22 mouse cellular contexts compared by ENCODE assay signal in the genomic region with DNA sequence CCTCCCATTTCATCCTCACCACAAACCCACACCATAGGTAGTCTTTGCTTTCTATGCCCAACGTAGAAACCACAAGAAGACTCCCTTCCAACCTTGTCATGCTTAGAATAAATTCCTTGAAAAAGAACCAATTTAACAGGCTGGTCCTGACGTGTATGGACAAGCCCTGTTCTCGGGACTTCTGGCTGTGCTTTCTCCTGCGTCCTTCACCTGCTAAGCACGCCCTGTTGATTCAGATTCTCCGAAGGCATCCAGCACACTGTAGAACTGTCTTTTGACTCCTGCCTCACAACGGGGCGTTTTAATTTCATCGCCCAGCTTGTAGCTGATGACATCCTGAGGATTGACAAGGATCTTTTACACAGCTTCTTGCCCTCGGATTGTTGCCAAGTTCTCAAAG. TPM values are rescaled to one million over a fixed set of nuclear protein-coding genes. Genes with fewer than 3 reads are reported as not detected.
"Had no signal": no experiment of that assay in that cellular context is flagged by ENCODE, and none has a peak within 500 bp of the region (broad histone marks: within the 10 kb centered on the region; RNA-seq: fewer than 3 reads in every experiment).

No protein-coding gene starts in this region.

- DNase-seq: kidney, postnatal 14 days; kidney, postnatal 4 days; liver; lung, adult 18-20 months; lung, postnatal 10 days; lung, postnatal 36 days; right cerebral cortex, postnatal 25 days; spleen, adult 18-20 months; thymus, postnatal 25 days had no signal

- H3K27me3 ChIP-seq: kidney, embryonic 15.5 days; liver, embryonic 12.5 days; liver, embryonic 15.5 days; lung, embryonic 15.5 days; megakaryocyte, embryonic 14.5 days; midbrain, embryonic 13.5 days; neural tube, embryonic 13.5 days; stomach, embryonic 15.5 days had no signal

- H3K36me3 ChIP-seq: kidney, embryonic 15.5 days; limb, embryonic 13.5 days; liver, embryonic 12.5 days; liver, embryonic 15.5 days; lung, embryonic 15.5 days; midbrain, embryonic 10.5 days; midbrain, embryonic 13.5 days; stomach, embryonic 15.5 days had no signal

- H3K9me3 ChIP-seq: kidney, embryonic 15.5 days; limb, embryonic 13.5 days; liver, embryonic 12.5 days; liver, embryonic 15.5 days; lung, embryonic 15.5 days; megakaryocyte, embryonic 14.5 days; midbrain, embryonic 10.5 days; midbrain, embryonic 13.5 days; neural tube, embryonic 13.5 days; stomach, embryonic 15.5 days had no signal

- H3K4me1 ChIP-seq: liver, embryonic 12.5 days; liver, embryonic 15.5 days; lung, embryonic 15.5 days; megakaryocyte, embryonic 14.5 days; stomach, embryonic 15.5 days had no signal

- ATAC-seq: liver, embryonic 12.5 days had no signal

- H3K4me2 ChIP-seq: kidney, embryonic 15.5 days; liver, embryonic 12.5 days; liver, embryonic 15.5 days; lung, embryonic 15.5 days; midbrain, embryonic 13.5 days; neural tube, embryonic 13.5 days; stomach, embryonic 15.5 days had no signal

- H3K4me3 ChIP-seq: kidney, embryonic 15.5 days; limb, embryonic 13.5 days; liver, embryonic 12.5 days; liver, embryonic 15.5 days; lung, embryonic 15.5 days; megakaryocyte, embryonic 14.5 days; midbrain, embryonic 10.5 days; midbrain, embryonic 13.5 days; myocyte; neural tube, embryonic 13.5 days; stomach, embryonic 15.5 days had no signal

- H3K9ac ChIP-seq: kidney, embryonic 15.5 days; liver, embryonic 12.5 days; liver, embryonic 15.5 days; lung, embryonic 15.5 days; midbrain, embryonic 13.5 days; neural tube, embryonic 13.5 days; stomach, embryonic 15.5 days had no signal

- H3K27ac ChIP-seq: kidney, embryonic 15.5 days; liver, embryonic 12.5 days; liver, embryonic 15.5 days; lung, embryonic 15.5 days; midbrain, embryonic 13.5 days; stomach, embryonic 15.5 days had no signal

RNA-seq across cellular contexts. Expression of a gene that starts 52.7 kb away (rescaled TPM):
- total RNA-seq: monocyte, adult 5-6 weeks; neutrophil, adult 5-6 weeks had no signal
